Mouse (Mus musculus): ENCODE results near the gene Lamtor2. TPM values are rescaled to one million over a fixed set of nuclear protein-coding genes. Genes with fewer than 3 reads are reported as not detected.
A peak's percentile ranks its signal among the peaks of the same experiment; 100 is the strongest.

Gene Lamtor2
- total and polyA plus RNA-seq, 2 experiments from 2014 or later: 66.0 to 187 TPM

DNA sequence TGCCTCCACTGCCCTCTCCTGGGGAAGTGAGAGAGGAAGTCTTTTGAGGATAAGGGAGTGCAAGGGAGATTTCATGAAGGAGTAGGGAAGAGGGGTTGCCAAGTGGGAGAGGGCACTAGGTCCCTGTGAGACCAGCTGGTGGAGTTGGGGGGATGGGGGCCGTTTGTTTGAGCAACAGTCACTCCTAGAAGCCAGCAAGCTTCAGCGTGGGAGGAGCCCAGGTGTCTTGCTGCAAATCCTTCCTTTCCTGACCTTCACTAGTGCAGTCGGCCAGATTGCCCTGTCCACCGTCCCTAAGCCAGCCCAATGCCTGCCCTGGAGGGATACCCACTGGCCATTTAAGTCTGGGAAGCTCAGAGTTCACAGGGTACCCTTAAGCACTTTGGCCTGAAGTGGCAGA lies 41.3 kb downstream of the Lamtor2 start:
- no peak overlapping the region for H3K27ac ChIP-seq (ENCODE audit: low read depth, low read length)
- ATAC-seq (ENCODE audit: low FRiP score): no peak
- H3K9me3 ChIP-seq (ENCODE audit: low read length): no peaks in the 10 kb centered on the region
- DNase-seq (ENCODE audit: low spot score): no peak
- H3K4me3 ChIP-seq (ENCODE audit: low read depth, low read length): no peak overlapping the region
- 65% methylated on average over 4 of the region's 4 CpGs for WGBS
- H3K4me2 ChIP-seq (ENCODE audit: low read depth, low read length, poor library complexity, severe bottlenecking): no peak overlapping the region
- H3K4me1 ChIP-seq (ENCODE audit: insufficient read depth, low read length): peaks cover 6% of the 10 kb centered on the region
- H3K27me3 ChIP-seq (ENCODE audit: insufficient read depth, low read length): no peaks in the 10 kb centered on the region
- H3K9ac ChIP-seq (replicated peaks; ENCODE audit: low read length, poor library complexity, severe bottlenecking): no peak overlapping the region
- no peaks in the 10 kb centered on the region for H3K36me3 ChIP-seq (ENCODE audit: insufficient read depth, low read length)
- TF ChIP-seq CTCF (IDR thresholded peaks at IDR 0.05): 0 out of 2 replicates have a peak, but pooled peaks have one; percentile 14

DNA sequence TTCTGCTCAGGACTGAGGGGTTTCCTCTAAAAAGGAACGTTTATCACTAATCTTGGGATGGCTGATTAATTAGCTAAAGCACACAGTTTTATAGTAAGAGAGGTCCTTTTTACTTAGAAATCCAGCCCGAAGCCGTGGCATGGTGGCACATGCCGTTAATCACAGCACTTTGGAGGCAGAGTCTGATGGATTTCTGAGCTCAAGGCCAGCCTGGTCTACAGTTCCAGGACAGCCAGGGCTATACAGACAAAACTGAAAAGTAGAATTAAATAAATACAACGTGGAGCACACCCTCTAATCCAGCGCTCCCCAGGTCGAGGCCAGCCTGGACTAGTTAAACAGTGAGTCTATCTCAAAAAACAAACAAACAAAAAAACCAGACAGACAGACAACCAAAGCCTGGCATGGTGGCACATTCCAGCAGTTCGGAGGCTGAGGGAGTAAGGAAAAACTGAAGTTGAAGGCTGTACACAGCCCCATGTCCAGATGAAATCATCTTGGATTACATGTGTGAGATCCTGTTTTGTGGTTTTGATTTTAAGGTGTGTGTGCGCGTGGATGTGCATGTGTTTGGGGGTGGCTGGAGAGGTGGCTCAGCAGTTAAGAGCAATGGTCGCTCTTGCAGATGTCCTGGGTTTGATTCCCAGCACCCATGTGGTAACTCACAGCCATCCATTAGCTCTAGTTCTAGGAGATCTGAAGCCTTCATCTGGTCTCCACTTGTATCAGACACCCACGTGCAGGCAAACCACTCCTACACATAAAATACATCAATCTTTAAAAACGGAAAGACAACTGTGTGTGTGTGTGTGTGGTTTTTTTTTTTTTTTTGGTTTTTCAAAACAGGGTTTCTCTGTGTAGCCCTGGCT lies 42.2 kb downstream of the Lamtor2 start:
- 52% methylated on average over 13 of the region's 13 CpGs for WGBS
- no peak for TF ChIP-seq CTCF (IDR thresholded peaks at IDR 0.05)

DNA sequence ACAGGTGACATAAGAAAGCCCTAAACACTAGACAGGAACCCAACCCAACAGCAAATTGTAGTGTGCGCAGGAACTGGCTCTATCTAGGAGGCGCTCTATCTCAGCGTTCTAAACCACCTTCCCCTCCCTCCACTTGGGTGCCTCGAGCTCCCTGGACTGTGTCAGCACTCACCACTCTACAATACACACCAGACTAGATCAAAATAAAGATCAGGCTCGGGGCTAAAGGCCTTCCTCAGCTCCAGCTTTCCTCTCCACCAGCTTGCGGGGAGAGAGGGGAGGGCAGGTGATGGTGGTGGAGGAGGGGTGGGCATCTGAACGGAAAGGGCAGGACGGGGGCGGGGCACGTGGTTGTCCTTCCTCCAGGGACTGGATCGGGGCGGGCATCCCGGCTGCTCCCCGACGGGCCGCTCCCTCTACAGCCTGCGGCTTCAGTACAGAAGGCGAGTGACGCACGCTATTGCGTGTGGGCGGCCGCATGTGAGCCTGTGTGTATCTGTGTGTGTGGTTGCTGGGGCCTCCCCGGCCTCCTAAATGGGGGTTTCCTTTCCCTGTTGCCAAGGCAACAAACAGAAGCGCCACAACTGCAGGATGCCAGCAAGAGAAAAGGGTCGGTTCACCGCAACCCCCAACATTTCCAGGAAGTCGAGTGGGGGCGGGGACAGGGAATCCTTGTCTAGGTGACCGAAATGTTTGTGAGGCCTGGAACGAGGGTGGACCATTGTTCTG lies 43.0 kb downstream of the Lamtor2 start, which contains the start of gene Lmna:
Gene Lmna, minus strand, starts transcription at position 265 of the 729 bp plus-strand sequence.
- Histone ChIP-seq H3K27ac (ENCODE audit: low read depth, low read length) (peak within 1 kb of the TSS; percentile 84), H3K4me1 (ENCODE audit: insufficient read depth, low read length) (peaks cover 6% of the 10 kb centered on the region), H3K27me3 (ENCODE audit: insufficient read depth, low read length) (no peaks in the 10 kb centered on the region), H3K9ac (replicated peaks; ENCODE audit: low read length, poor library complexity, severe bottlenecking) (peak within 1 kb of the TSS; percentile 59), H3K4me2 (ENCODE audit: low read depth, low read length, poor library complexity, severe bottlenecking) (peak within 1 kb of the TSS; percentile 61), H3K9me3 (ENCODE audit: low read length) (no peaks in the 10 kb centered on the region), H3K4me3 (ENCODE audit: low read depth, low read length) (peak within 1 kb of the TSS; percentile 39), H3K36me3 (ENCODE audit: insufficient read depth, low read length) (no peaks in the 10 kb centered on the region)
- DNase-seq (ENCODE audit: low spot score) (peak; percentile 94), ATAC-seq (ENCODE audit: low FRiP score) (peak; percentile 94)
- TF ChIP-seq CTCF (IDR thresholded peaks at IDR 0.05): peak; percentile 69
- under 1% methylated on average over 31 of the region's 31 CpGs for WGBS

More for the DNA sequence above, 42.2 kb downstream of the Lamtor2 start:
- 0 out of 2 replicates have a peak overlapping the region, but pooled peaks have one; percentile 59 for H3K9ac ChIP-seq (replicated peaks; ENCODE audit: low read length, poor library complexity, severe bottlenecking)
- H3K27me3 ChIP-seq (ENCODE audit: insufficient read depth, low read length): no peaks in the 10 kb centered on the region
- H3K4me2 ChIP-seq (ENCODE audit: low read depth, low read length, poor library complexity, severe bottlenecking): peak overlapping the region; percentile 61
- H3K9me3 ChIP-seq (ENCODE audit: low read length): no peaks in the 10 kb centered on the region
- H3K4me1 ChIP-seq (ENCODE audit: insufficient read depth, low read length): peaks cover 6% of the 10 kb centered on the region
- no peak for DNase-seq (ENCODE audit: low spot score)
- H3K4me3 ChIP-seq (ENCODE audit: low read depth, low read length): peak overlapping the region; percentile 39
- no peaks in the 10 kb centered on the region for H3K36me3 ChIP-seq (ENCODE audit: insufficient read depth, low read length)
- ATAC-seq (ENCODE audit: low FRiP score): no peak
- peak overlapping the region; percentile 84 for H3K27ac ChIP-seq (ENCODE audit: low read depth, low read length)

DNA sequence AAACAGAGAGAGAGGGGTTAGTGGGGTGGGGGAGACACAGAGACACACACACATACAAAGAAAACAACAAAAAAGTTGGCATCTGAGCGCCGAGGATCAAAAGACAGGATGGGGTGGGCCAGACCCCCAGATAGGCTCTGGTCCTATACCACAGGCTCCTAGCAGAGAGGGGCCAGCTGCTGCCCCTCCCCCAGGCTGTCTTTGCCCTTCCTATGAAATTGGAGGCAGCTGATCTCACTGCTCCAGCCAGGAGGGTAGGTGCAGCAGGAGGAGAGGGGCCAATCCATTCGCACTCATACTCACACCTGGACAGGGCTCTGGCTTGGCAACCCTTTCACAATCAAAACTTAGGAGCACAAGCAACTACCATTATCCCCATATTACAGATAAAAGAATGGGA lies 43.6 kb downstream of the Lamtor2 start:
- Histone ChIP-seq H3K27me3 (ENCODE audit: insufficient read depth, low read length) (no peaks in the 10 kb centered on the region), H3K27ac (ENCODE audit: low read depth, low read length) (peak overlapping the region; percentile 84), H3K9me3 (ENCODE audit: low read length) (no peaks in the 10 kb centered on the region), H3K4me1 (ENCODE audit: insufficient read depth, low read length) (peaks cover 6% of the 10 kb centered on the region), H3K4me3 (ENCODE audit: low read depth, low read length) (peak overlapping the region; percentile 39), H3K9ac (replicated peaks; ENCODE audit: low read length, poor library complexity, severe bottlenecking) (no peak overlapping the region), H3K36me3 (ENCODE audit: insufficient read depth, low read length) (no peaks in the 10 kb centered on the region), H3K4me2 (ENCODE audit: low read depth, low read length, poor library complexity, severe bottlenecking) (peak overlapping the region; percentile 61)
- 71% methylated on average over 3 of the region's 3 CpGs for WGBS
- TF ChIP-seq CTCF (IDR thresholded peaks at IDR 0.05): no peak
- DNase-seq (ENCODE audit: low spot score) (no peak), ATAC-seq (ENCODE audit: low FRiP score) (no peak; the same call in 1 of the 2 replicates)

DNA sequence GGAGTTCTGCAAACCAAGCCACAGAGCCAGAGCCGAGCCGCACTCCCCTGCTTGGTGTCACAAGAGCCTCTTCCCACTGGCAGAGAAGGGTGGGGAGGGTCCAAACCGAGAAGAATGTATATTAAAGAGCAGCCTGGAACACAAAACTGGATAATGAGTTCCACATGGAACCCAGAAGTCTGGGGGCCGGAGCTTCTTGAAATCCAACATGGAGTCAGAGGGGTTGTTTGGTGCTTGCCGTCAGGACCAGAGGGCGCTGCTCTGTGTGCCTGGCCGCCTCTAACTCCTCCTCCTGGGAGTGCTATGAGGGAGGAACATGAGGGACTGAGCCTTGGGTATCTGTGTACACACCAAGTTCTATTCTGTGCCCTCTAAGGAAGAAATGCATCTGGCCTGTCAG lies 47.1 kb downstream of the Lamtor2 start:
- H3K36me3 ChIP-seq (ENCODE audit: insufficient read depth, low read length): no peaks in the 10 kb centered on the region
- no peak overlapping the region for H3K9ac ChIP-seq (replicated peaks; ENCODE audit: low read length, poor library complexity, severe bottlenecking)
- peaks cover 15% of the 10 kb centered on the region for H3K4me1 ChIP-seq (ENCODE audit: insufficient read depth, low read length)
- 56% methylated on average over 7 of the region's 7 CpGs for WGBS
- H3K4me2 ChIP-seq (ENCODE audit: low read depth, low read length, poor library complexity, severe bottlenecking): no peak overlapping the region
- DNase-seq (ENCODE audit: low spot score): no peak
- no peak overlapping the region for H3K27ac ChIP-seq (ENCODE audit: low read depth, low read length)
- no peaks in the 10 kb centered on the region for H3K27me3 ChIP-seq (ENCODE audit: insufficient read depth, low read length)
- no peak overlapping the region for H3K4me3 ChIP-seq (ENCODE audit: low read depth, low read length)
- no peaks in the 10 kb centered on the region for H3K9me3 ChIP-seq (ENCODE audit: low read length)
- no peak for ATAC-seq (ENCODE audit: low FRiP score)
- no peak for TF ChIP-seq CTCF (IDR thresholded peaks at IDR 0.05)
